Mouse (Mus musculus) left cerebral cortex, postnatal 36 days (tissue): Measurements from ENCODE around the gene Ly6c1. TPM values are rescaled to one million over a fixed set of nuclear protein-coding genes. Genes with fewer than 3 reads are reported as not detected.

ENCODE experiments used
- total RNA-seq, 2 experiments: library from RNA; stranded (reverse); gene quantifications; 2 replicates each; pipeline ENCODE4 v1.2.3; 2021

Gene Ly6c1
- total RNA-seq, 2 experiments from 2014 or later: 66.7 to 78.3 TPM

Other genes starting within 250 kb of the Ly6c1 start
- gene Gml2, start 229.8 kb downstream of the Ly6c1 start, total RNA-seq: not detected
- under 1 TPM in 1 of 2 experiments, not detected in 1; 0.10 TPM for gene 2010109I03Rik, start 151.8 kb downstream of the Ly6c1 start, total RNA-seq
- gene Ly6i, start 65.4 kb downstream of the Ly6c1 start, total RNA-seq: not detected
- 10 to 100 TPM; 26.8 to 29.8 TPM for gene Ly6a, start 50.8 kb downstream of the Ly6c1 start, total RNA-seq
- 1 to 10 TPM; 2.4 to 5.6 TPM for gene Ly6c2, start 63.1 kb upstream of the Ly6c1 start, total RNA-seq
- gene Ly6g, start 106.4 kb upstream of the Ly6c1 start, total RNA-seq: not detected
- not detected for gene BC025446, start 167.5 kb upstream of the Ly6c1 start, total RNA-seq
- not detected for gene Ly6f, start 219.6 kb upstream of the Ly6c1 start, total RNA-seq